Comparison of ENCODE assay signal across 20 mouse cellular contexts in genomic region chr13:23849299-23849698, GRCm38 (mm10). TPM values are rescaled to one million over a fixed set of nuclear protein-coding genes. Genes with fewer than 3 reads are reported as not detected.
"Had no signal": no experiment of that assay in that cellular context is flagged by ENCODE, and none has a peak within 500 bp of the region (broad histone marks: within the 10 kb centered on the region; RNA-seq: fewer than 3 reads in every experiment).

No protein-coding gene starts in this region.

- ATAC-seq: intestine, embryonic 16.5 days; midbrain, embryonic 16.5 days had no signal

- H3K27me3 ChIP-seq: limb, embryonic 15.5 days; midbrain, embryonic 12.5 days; neural tube, embryonic 13.5 days had no signal

- H3K4me3 ChIP-seq: limb, embryonic 15.5 days; midbrain, embryonic 12.5 days; neural tube, embryonic 13.5 days had no signal

- DNase-seq: kidney, adult 2 months; kidney, postnatal 36 days; layer of hippocampus, adult 9-11 months; layer of hippocampus, postnatal 36 days; lung, adult 18-20 months; retina, postnatal 1 day; right cerebral cortex, postnatal 4 days; spleen, adult 18-20 months; thymus, adult 2 months; thymus, postnatal 25 days had no signal

- H3K9me3 ChIP-seq: limb, embryonic 15.5 days; midbrain, embryonic 12.5 days; neural tube, embryonic 13.5 days had no signal

- H3K4me2 ChIP-seq: limb, embryonic 15.5 days; midbrain, embryonic 12.5 days; neural tube, embryonic 13.5 days had no signal

- H3K4me1 ChIP-seq: midbrain, embryonic 12.5 days; neural tube, embryonic 13.5 days had no signal

- H3K27ac ChIP-seq: kidney, postnatal 0 days; limb, embryonic 15.5 days; midbrain, embryonic 12.5 days; neural tube, embryonic 13.5 days had no signal

- H3K9ac ChIP-seq: limb, embryonic 15.5 days; midbrain, embryonic 12.5 days; neural tube, embryonic 13.5 days had no signal

- H3K36me3 ChIP-seq: limb, embryonic 15.5 days; midbrain, embryonic 12.5 days; neural tube, embryonic 13.5 days had no signal

RNA-seq across cellular contexts. Expression of gene Slc17a3, which starts 10.1 kb away (rescaled TPM):
- polyA plus RNA-seq: limb, embryonic 11.5 days; lung, embryonic 16.5 days; midbrain, embryonic 12.5 days; midbrain, embryonic 16.5 days; neural tube, embryonic 13.5 days; stomach, embryonic 14.5 days; urinary bladder, adult 2 months had no signal

RNA-seq across cellular contexts. Expression of gene Slc17a1, which starts 18.3 kb away (rescaled TPM):
- polyA plus RNA-seq: limb, embryonic 11.5 days; limb, embryonic 15.5 days; lung, embryonic 16.5 days; midbrain, embryonic 12.5 days; midbrain, embryonic 16.5 days; neural tube, embryonic 13.5 days; stomach, embryonic 14.5 days; urinary bladder, adult 2 months had no signal

RNA-seq across cellular contexts. Expression of gene Slc17a2, which starts 42.5 kb away (rescaled TPM):
- polyA plus RNA-seq: limb, embryonic 11.5 days; limb, embryonic 15.5 days; lung, embryonic 16.5 days; midbrain, embryonic 12.5 days; midbrain, embryonic 16.5 days; neural tube, embryonic 13.5 days; urinary bladder, adult 2 months had no signal
